Mouse (Mus musculus) heart, adult 2 months (tissue): Measurements from ENCODE around the gene Gxylt2.

Source experiments
- CTCF ChIP-seq: fragments of 200-600 bp; IDR thresholded peaks from 2 replicates; pipeline ENCODE4 v1.8.1; 2022; ENCODE audit warnings: antibody characterized with exemption, mild to moderate bottlenecking, moderate library complexity
- POLR2A ChIP-seq: fragments of 200-500 bp; IDR thresholded peaks from 2 replicates; pipeline ENCODE4 v1.6.1; 2011; ENCODE audit warnings: mild to moderate bottlenecking, low read depth, low read length, control low read depth; ENCODE audit not compliant: insufficient read depth

- TF ChIP-seq POLR2A (no peak), CTCF (no peak)
Measured at GRCm38 (mm10) chr6:100709483-100709882, 4.9 kb downstream of the Gxylt2 start.
